Mouse (Mus musculus) cortical plate, adult 2 months (tissue): ENCODE results near the gene Apeh. TPM values are rescaled to one million over a fixed set of nuclear protein-coding genes. Genes with fewer than 3 reads are reported as not detected.

ENCODE experiments used
- H3K27ac ChIP-seq: fragments of 200-500 bp; 2 replicates; pipeline ENCODE4 v1.5.1; 2012; ENCODE audit warnings: low read length, control low read depth, inconsistent platforms; ENCODE audit not compliant: insufficient read depth
- H3K4me1 ChIP-seq: fragments of 200-500 bp; 2 replicates; pipeline ENCODE4 v1.6.1; 2011; ENCODE audit warnings: low read length; ENCODE audit not compliant: control insufficient read depth, insufficient read depth
- H3K4me3 ChIP-seq: fragments of 200-500 bp; 2 replicates; pipeline ENCODE4 v1.5.1; 2011; ENCODE audit warnings: mild to moderate bottlenecking, low read length, control low read depth; ENCODE audit not compliant: insufficient read depth
- CTCF ChIP-seq: fragments of 200-500 bp; IDR thresholded peaks from 2 replicates; pipeline ENCODE4 v1.5.1; 2011; ENCODE audit warnings: mild to moderate bottlenecking, control low read depth, low read length; ENCODE audit not compliant: insufficient read depth; ENCODE audit errors: extremely low read depth
- POLR2A ChIP-seq: fragments of 200-500 bp; IDR thresholded peaks from 2 replicates; pipeline ENCODE4 v1.6.1; 2011; ENCODE audit warnings: mild to moderate bottlenecking, low read length, control low read depth; ENCODE audit not compliant: insufficient read depth; ENCODE audit errors: extremely low read depth
- polyA plus RNA-seq: library from polyadenylated mRNA; depleted of rRNA; stranded (reverse); fragments of >200 nt; gene quantifications from 2 replicates; pipeline ENCODE4 v1.2.3, GENCODE M21; 2012; rRNA removed

Gene Apeh
- polyA plus RNA-seq, 1 experiment, result 26.1 TPM

- 0 out of 2 replicates have a peak, but pooled peaks cover 4% of the 10 kb centered on the region for H3K4me1 ChIP-seq
- TF ChIP-seq CTCF, result no peak
- TF ChIP-seq POLR2A, result no peak
- H3K4me3 ChIP-seq, result peak overlapping the region; percentile 6; the same call in 1 of the 2 replicates
- no peak overlapping the region for H3K27ac ChIP-seq
These were observed 45.8 kb downstream of the Apeh start for GRCm38 (mm10) chr9:108048566-108048955.

GRCm38 (mm10) chr9:108047601-108048565, 46.5 kb downstream of the Apeh start:
- TF ChIP-seq POLR2A (no peak), CTCF (no peak)
- H3K27ac ChIP-seq, result no peak overlapping the region
- H3K4me1 ChIP-seq, result 0 out of 2 replicates have a peak, but pooled peaks cover 4% of the 10 kb centered on the region
- no peak overlapping the region; the same call in 1 of the 2 replicates for H3K4me3 ChIP-seq

DNA sequence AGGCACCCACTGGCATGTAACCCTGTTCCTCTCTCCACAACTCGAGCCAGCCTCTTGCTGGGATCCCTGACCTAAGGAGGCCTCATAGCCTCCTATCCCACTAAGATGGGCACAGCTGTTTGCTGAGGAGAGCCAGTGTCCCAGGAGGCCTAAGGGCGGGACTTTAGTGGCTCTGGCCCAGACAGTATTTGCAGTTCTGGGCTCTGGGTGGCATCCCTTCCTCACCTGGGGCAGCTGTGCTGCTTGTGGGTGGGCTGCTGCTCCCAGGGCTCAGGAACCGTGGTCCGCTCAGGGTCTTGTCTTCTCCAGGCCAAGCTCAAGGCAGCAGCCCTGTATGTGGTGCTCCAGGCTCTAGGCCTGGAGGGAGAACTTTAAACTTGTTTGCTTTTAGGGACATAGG, 47.8 kb downstream of the Apeh start:
- H3K4me1 ChIP-seq, result 0 out of 2 replicates have a peak, but pooled peaks cover 4% of the 10 kb centered on the region
- H3K27ac ChIP-seq, result no peak overlapping the region
- no peak overlapping the region for H3K4me3 ChIP-seq
- TF ChIP-seq CTCF (no peak), POLR2A (no peak)

DNA sequence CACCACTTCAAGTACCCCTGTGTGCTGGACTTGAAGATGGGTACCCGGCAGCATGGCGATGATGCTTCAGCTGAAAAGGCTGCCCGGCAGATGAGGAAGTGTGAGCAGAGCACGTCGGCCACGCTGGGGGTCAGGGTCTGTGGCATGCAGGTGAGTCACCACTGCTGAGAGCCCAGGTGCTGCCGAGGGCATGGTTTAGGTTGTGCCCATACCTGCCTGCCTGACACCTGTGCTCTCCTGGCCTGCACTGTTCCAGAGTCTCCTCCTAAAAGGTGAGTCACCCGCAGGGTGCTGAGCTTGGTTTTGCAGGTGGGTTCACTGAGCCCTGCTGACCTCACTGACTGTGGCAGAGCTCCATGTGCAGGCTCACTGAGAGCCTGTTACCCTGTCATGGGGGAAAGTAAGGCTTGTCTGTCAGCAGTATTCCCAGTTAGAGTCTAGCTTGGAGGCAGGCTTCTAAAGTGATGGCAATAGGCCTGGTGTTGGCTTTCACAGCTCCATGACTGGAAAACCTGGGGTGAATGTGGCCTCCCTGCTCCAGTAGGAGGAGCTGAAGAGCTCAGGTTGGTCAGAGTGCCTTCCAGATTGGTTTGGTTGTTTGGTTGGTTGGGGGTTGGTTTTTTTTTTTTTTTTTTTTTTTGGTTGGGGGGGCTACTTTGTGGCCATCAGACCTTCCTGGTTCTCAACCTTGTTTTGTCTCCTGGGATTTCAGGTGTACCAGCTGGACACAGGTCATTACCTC, 49.5 kb downstream of the Apeh start:
- Histone ChIP-seq H3K4me1 (0 out of 2 replicates have a peak, but pooled peaks cover 2% of the 10 kb centered on the region), H3K4me3 (no peak overlapping the region), H3K27ac (no peak overlapping the region)
- TF ChIP-seq CTCF (no peak), POLR2A (no peak)

Other genes starting within 250 kb of the Apeh start
- gene Rbm6, start 221.4 kb downstream of the Apeh start, polyA plus RNA-seq, result 60.7 and 62.5 TPM in 2 replicates
- gene Mon1a, start 206.5 kb downstream of the Apeh start, polyA plus RNA-seq, result 29.4 and 31.2 TPM in 2 replicates
- gene Mst1r, start 187.7 kb downstream of the Apeh start, polyA plus RNA-seq, result 2.0 and 2.4 TPM in 2 replicates
- gene Actl11, start 166.1 kb downstream of the Apeh start, polyA plus RNA-seq, result not detected in 2 replicates
- 459 and 489 TPM in 2 replicates for gene Camkv, start 158.9 kb downstream of the Apeh start, polyA plus RNA-seq
- 11.1 and 15.7 TPM in 2 replicates for gene Traip, start 144.5 kb downstream of the Apeh start, polyA plus RNA-seq
- 13.5 and 14.9 TPM in 2 replicates for gene Uba7, start 119.1 kb downstream of the Apeh start, polyA plus RNA-seq
- gene Gm20661, start 111.5 kb downstream of the Apeh start, polyA plus RNA-seq, result 0.15 and 0.35 TPM in 2 replicates
- 4.8 and 7.4 TPM in 2 replicates for gene Inka1, start 108.7 kb downstream of the Apeh start, polyA plus RNA-seq
- 1.9 and 4.2 TPM in 2 replicates for gene Cdhr4, start 102.1 kb downstream of the Apeh start, polyA plus RNA-seq
- 4.5 and 5.6 TPM in 2 replicates for gene Gm20662, start 98.3 kb downstream of the Apeh start, polyA plus RNA-seq
- 180 and 186 TPM in 2 replicates for gene Ip6k1, start 92.1 kb downstream of the Apeh start, polyA plus RNA-seq
- 14.4 and 14.5 TPM in 2 replicates for gene Gmppb, start 45.4 kb downstream of the Apeh start, polyA plus RNA-seq
- gene Amigo3, start 41.4 kb downstream of the Apeh start, polyA plus RNA-seq, result 1.6 and 1.7 TPM in 2 replicates
- 0.10 TPM in 1 of 2 replicates, not detected in the other for gene Mst1, start 14.2 kb downstream of the Apeh start, polyA plus RNA-seq
- gene Rnf123, start 11.3 kb downstream of the Apeh start, polyA plus RNA-seq, result 76.2 and 82.3 TPM in 2 replicates
- gene Bsn, start 95.8 kb upstream of the Apeh start, polyA plus RNA-seq, result 105 and 106 TPM in 2 replicates
- gene Dag1, start 169.4 kb upstream of the Apeh start, polyA plus RNA-seq, result 31.2 and 33.5 TPM in 2 replicates
- gene Nicn1, start 195.8 kb upstream of the Apeh start, polyA plus RNA-seq, result 101 and 102 TPM in 2 replicates
- 54.1 and 55.0 TPM in 2 replicates for gene Amt, start 202.2 kb upstream of the Apeh start, polyA plus RNA-seq
- gene Rhoa, start 211.5 kb upstream of the Apeh start, polyA plus RNA-seq, result 167 and 176 TPM in 2 replicates
- gene Tcta, start 211.6 kb upstream of the Apeh start, polyA plus RNA-seq, result 53.0 and 55.6 TPM in 2 replicates
- 258 and 294 TPM in 2 replicates for gene Gpx1, start 244.3 kb upstream of the Apeh start, polyA plus RNA-seq